Mouse (Mus musculus): Measurements from ENCODE around the gene Rasal1. TPM values are rescaled to one million over a fixed set of nuclear protein-coding genes. Genes with fewer than 3 reads are reported as not detected.

Rasal1 gene
- 49.7 TPM for polyA plus RNA-seq (2015; fragmentation: Illumina TruSeq; extraction: RNeasy Lipid Tissue Mini Kit (QIAGEN cat#74804); ENCODE audit: low read depth, low replicate concordance)

DNA sequence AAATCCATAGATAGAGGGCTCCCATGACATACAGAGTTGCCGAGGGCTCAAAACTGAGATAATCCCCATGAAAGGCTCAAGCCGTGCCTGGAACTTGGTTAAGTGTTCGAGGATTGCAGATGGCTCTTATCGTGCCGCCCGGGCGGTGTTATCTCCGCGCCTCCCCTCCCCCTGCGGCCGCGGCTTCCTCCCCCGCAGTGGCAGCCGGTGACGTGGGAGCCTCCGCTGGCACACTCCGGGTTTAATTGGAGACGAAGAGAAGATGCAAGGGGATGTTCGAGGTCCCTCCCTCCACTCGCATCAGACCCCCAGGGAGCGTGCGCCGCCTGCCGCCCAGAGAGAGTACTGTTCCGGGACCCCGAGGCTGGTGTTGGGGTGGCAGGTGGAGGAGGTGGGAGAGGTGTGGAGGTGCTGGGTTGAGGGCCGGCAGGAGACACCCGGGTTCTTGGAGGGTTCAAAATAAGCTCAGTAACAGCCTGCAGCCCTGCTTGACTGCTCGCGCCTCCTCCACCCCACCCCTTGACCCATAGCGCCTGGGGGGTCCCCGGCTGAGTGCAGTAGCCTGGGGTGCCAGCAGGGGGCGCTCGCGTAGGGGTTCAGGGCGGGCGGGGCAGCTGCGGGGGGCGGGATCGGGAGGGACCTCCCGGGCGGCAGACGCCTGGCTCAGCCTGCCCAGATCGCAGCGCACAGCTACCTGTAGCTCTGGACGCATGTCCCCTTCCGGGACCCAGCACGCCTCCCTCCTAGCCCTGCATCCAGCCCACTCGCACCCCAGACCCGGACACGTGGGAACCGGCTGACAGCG lies at the start of gene Rasal1:
Gene Rasal1, plus strand, starts transcription at position 244 of the 805 bp plus-strand sequence.

GRCm38 (mm10) chr5:120612442-120612821 lies 36.2 kb upstream of the Rasal1 start, which contains the start of the genes Rita1 and Ddx54:
Gene Rita1, minus strand, starts transcription at chr5:120612589.
Gene Ddx54, plus strand, starts transcription at chr5:120612739.

GRCm38 (mm10) chr5:120634131-120634530 lies 14.5 kb upstream of the Rasal1 start, which contains the start of gene Cfap73:
Gene Cfap73, minus strand, starts transcription at chr5:120634235.

DNA sequence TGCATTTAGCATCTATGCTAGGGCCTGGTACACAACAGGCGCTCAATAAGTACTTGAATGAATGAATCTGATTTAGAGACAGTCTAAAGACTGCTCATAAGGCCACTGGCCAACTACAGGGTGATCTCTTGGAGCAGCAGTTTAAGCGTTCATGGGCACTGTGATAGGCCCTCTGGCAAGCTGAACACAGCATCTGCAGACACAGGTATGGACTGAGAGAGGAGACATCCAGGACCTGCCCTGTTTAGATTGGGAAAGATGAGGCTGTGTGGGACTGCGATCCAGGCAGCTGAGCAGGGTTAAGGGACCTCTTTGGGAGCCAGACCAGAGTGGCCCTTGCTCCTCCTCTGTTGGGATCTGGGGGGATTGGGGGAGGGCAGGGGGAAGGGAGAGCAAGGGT lies 63.2 kb downstream of the Rasal1 start, which contains the start of gene Dtx1:
Gene Dtx1, minus strand, starts transcription at position 101 of the 400 bp plus-strand sequence.

Other genes starting within 250 kb of the Rasal1 start
- gene Lhx5, start 217.1 kb upstream of the Rasal1 start, polyA plus RNA-seq (2015; fragmentation: Illumina TruSeq; extraction: RNeasy Lipid Tissue Mini Kit (QIAGEN cat#74804); ENCODE audit: low read depth, low replicate concordance): 0.97 TPM
- 3.6 TPM for gene Sdsl, start 176.0 kb upstream of the Rasal1 start, polyA plus RNA-seq (2015; fragmentation: Illumina TruSeq; extraction: RNeasy Lipid Tissue Mini Kit (QIAGEN cat#74804); ENCODE audit: low read depth, low replicate concordance)
- gene Sds, start 172.3 kb upstream of the Rasal1 start, polyA plus RNA-seq (2015; fragmentation: Illumina TruSeq; extraction: RNeasy Lipid Tissue Mini Kit (QIAGEN cat#74804); ENCODE audit: low read depth, low replicate concordance): 0.39 TPM
- 38.9 TPM for gene Plbd2, start 145.2 kb upstream of the Rasal1 start, polyA plus RNA-seq (2015; fragmentation: Illumina TruSeq; extraction: RNeasy Lipid Tissue Mini Kit (QIAGEN cat#74804); ENCODE audit: low read depth, low replicate concordance)
- gene Slc8b1, start 137.6 kb upstream of the Rasal1 start, polyA plus RNA-seq (2015; fragmentation: Illumina TruSeq; extraction: RNeasy Lipid Tissue Mini Kit (QIAGEN cat#74804); ENCODE audit: low read depth, low replicate concordance): 4.3 TPM
- gene Tpcn1, start 60.1 kb upstream of the Rasal1 start, polyA plus RNA-seq (2015; fragmentation: Illumina TruSeq; extraction: RNeasy Lipid Tissue Mini Kit (QIAGEN cat#74804); ENCODE audit: low read depth, low replicate concordance): 20.2 TPM
- gene Iqcd, start 59.8 kb upstream of the Rasal1 start, polyA plus RNA-seq (2015; fragmentation: Illumina TruSeq; extraction: RNeasy Lipid Tissue Mini Kit (QIAGEN cat#74804); ENCODE audit: low read depth, low replicate concordance): 1.6 TPM
- gene Rita1, start 36.2 kb upstream of the Rasal1 start, polyA plus RNA-seq (2015; fragmentation: Illumina TruSeq; extraction: RNeasy Lipid Tissue Mini Kit (QIAGEN cat#74804); ENCODE audit: low read depth, low replicate concordance): 38.2 TPM
- gene Ddx54, start 36.1 kb upstream of the Rasal1 start, polyA plus RNA-seq (2015; fragmentation: Illumina TruSeq; extraction: RNeasy Lipid Tissue Mini Kit (QIAGEN cat#74804); ENCODE audit: low read depth, low replicate concordance): 21.0 TPM
- not detected for gene Cfap73, start 14.6 kb upstream of the Rasal1 start, polyA plus RNA-seq (2015; fragmentation: Illumina TruSeq; extraction: RNeasy Lipid Tissue Mini Kit (QIAGEN cat#74804); ENCODE audit: low read depth, low replicate concordance)
- gene Dtx1, start 63.1 kb downstream of the Rasal1 start, polyA plus RNA-seq (2015; fragmentation: Illumina TruSeq; extraction: RNeasy Lipid Tissue Mini Kit (QIAGEN cat#74804); ENCODE audit: low read depth, low replicate concordance): 47.7 TPM
- gene Oas2, start 101.0 kb downstream of the Rasal1 start, polyA plus RNA-seq (2015; fragmentation: Illumina TruSeq; extraction: RNeasy Lipid Tissue Mini Kit (QIAGEN cat#74804); ENCODE audit: low read depth, low replicate concordance): 0.51 TPM
- gene Oas3, start 128.8 kb downstream of the Rasal1 start, polyA plus RNA-seq (2015; fragmentation: Illumina TruSeq; extraction: RNeasy Lipid Tissue Mini Kit (QIAGEN cat#74804); ENCODE audit: low read depth, low replicate concordance): not detected
- not detected for gene Oas1e, start 146.7 kb downstream of the Rasal1 start, polyA plus RNA-seq (2015; fragmentation: Illumina TruSeq; extraction: RNeasy Lipid Tissue Mini Kit (QIAGEN cat#74804); ENCODE audit: low read depth, low replicate concordance)
- 1.1 TPM for gene Oas1c, start 163.7 kb downstream of the Rasal1 start, polyA plus RNA-seq (2015; fragmentation: Illumina TruSeq; extraction: RNeasy Lipid Tissue Mini Kit (QIAGEN cat#74804); ENCODE audit: low read depth, low replicate concordance)
- gene Oas1f, start 198.6 kb downstream of the Rasal1 start, polyA plus RNA-seq (2015; fragmentation: Illumina TruSeq; extraction: RNeasy Lipid Tissue Mini Kit (QIAGEN cat#74804); ENCODE audit: low read depth, low replicate concordance): not detected
- gene Oas1h, start 212.6 kb downstream of the Rasal1 start, polyA plus RNA-seq (2015; fragmentation: Illumina TruSeq; extraction: RNeasy Lipid Tissue Mini Kit (QIAGEN cat#74804); ENCODE audit: low read depth, low replicate concordance): not detected
- not detected for gene Oas1g, start 238.8 kb downstream of the Rasal1 start, polyA plus RNA-seq (2015; fragmentation: Illumina TruSeq; extraction: RNeasy Lipid Tissue Mini Kit (QIAGEN cat#74804); ENCODE audit: low read depth, low replicate concordance)